In the genomic region with DNA sequence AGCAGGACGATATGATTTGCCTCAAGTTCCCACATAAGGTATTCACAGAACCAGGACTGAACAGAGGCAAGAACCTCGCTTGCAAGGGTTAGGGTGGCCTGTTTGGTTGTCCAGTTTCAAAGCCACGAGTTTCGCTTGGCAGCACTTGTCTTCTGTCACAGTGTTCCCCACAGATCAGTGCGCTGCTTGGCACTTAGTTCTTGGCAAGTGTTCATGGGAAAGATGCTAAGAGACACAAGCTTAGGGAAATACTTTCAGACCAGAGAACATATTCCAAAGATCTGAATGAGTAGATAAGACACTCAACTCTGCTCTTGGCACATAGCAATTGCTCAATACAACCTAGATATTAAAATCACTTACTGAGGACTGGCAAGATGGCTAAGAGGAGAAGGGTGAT, we compare ENCODE assay signal across 21 mouse cellular contexts. TPM values are rescaled to one million over a fixed set of nuclear protein-coding genes. Genes with fewer than 3 reads are reported as not detected.
A peak's percentile ranks its signal among the peaks of the same experiment; 100 is the strongest.
DNase-seq lines count a peak whose midpoint lies in the region; ATAC-seq lines count a peak whose summit lies in the region.
"Had no signal": no experiment of that assay in that cellular context is flagged by ENCODE, and none has a peak within 500 bp of the region (broad histone marks: within the 10 kb centered on the region; RNA-seq: fewer than 3 reads in every experiment).

No protein-coding gene starts in this region.

- intact Hi-C loops in gastrocnemius, postnatal 36 days (cut with DNase I): loop anchor here (5.0 kb wide), 1 partner anchor 36 kb away; no protein-coding TSS in a partner anchor
- intact Hi-C loops in heart, postnatal 14 days (cut with DNase I): loop anchor here (5.0 kb wide), 1 partner anchor 41 kb away; no protein-coding TSS in a partner anchor
- intact Hi-C loops in heart, postnatal 25 days (cut with DNase I): loop anchor here (5.0 kb wide), 2 partner anchors 36 to 39 kb away; partner anchors contain the start of gene Tnpo1

- peak; percentile 15 for DNase-seq in gastrocnemius, adult 18-20 months (ENCODE audit: low spot score)
- no peak for DNase-seq in gastrocnemius, postnatal 36 days
- peak; percentile 6 to 42 for DNase-seq in heart, postnatal 14 days
- DNase-seq in heart, postnatal 25 days (ENCODE audit: low spot score): no peak
- DNase-seq in lung, postnatal 10 days: peak; percentile 39
- DNase-seq in lung, postnatal 14 days: no peak
- DNase-seq in frontal cortex, postnatal 36 days (ENCODE audit: low spot score in 2 of 2): no peak
- DNase-seq: cerebellum, adult 18-20 months; kidney, adult 9 months; kidney, postnatal 25 days; thymus, postnatal 36 days had no signal

- no peak for ATAC-seq in granulocyte monocyte progenitor cell, adult 5-6 weeks (replicated peaks; ENCODE audit: poor library complexity, severe bottlenecking)
- ATAC-seq: forebrain, embryonic 13.5 days; midbrain, embryonic 15.5 days had no signal

RNA-seq across cellular contexts. Expression of gene 1700024P04Rik, which starts 17.8 kb away (rescaled TPM):
- not detected for total RNA-seq in gastrocnemius, adult 18-20 months (2021)
- not detected for total RNA-seq in gastrocnemius, postnatal 36 days (2021)
- not detected for total RNA-seq in heart, postnatal 14 days (2021)
- total RNA-seq in heart, postnatal 25 days (2021): not detected
- not detected in 2 replicates for total RNA-seq in granulocyte monocyte progenitor cell, adult 5-6 weeks (2014; fragmentation: Nextera tagmentation)
- not detected in 2 replicates for total RNA-seq in granulocyte monocyte progenitor cell, adult 5-6 weeks (2017)
- total RNA-seq: adrenal gland, postnatal 4 days; CH12.LX; heart, adult 2 months; layer of hippocampus, adult 8-10 months; left cerebral cortex, postnatal 36 days; megakaryocyte-erythroid progenitor cell, adult 5-6 weeks; MEL had no signal

RNA-seq across cellular contexts. Expression of gene Tnpo1, which starts 40.4 kb away (rescaled TPM):
- total RNA-seq in gastrocnemius, adult 18-20 months (2021): 10 to 100 TPM; 26.9 to 36.5 TPM
- 10 to 100 TPM; 29.3 to 30.8 TPM for total RNA-seq in gastrocnemius, postnatal 36 days (2021)
- 10 to 100 TPM; 74.0 to 80.5 TPM for total RNA-seq in heart, postnatal 14 days (2021)
- 10 to 100 TPM; 73.0 to 73.3 TPM for total RNA-seq in heart, postnatal 25 days (2021)
- 123 and 142 TPM in 2 replicates for total RNA-seq in granulocyte monocyte progenitor cell, adult 5-6 weeks (2014; fragmentation: Nextera tagmentation)
- total RNA-seq in granulocyte monocyte progenitor cell, adult 5-6 weeks (2017): 119 and 134 TPM in 2 replicates

Comparison
In these comparisons a context has a peak if more than half of its experiments do, and no peak if none do; other contexts are left out.
1. DNase-seq: peak in gastrocnemius, adult 18-20 months (single experiment), heart, postnatal 14 days (2 of 2) and lung, postnatal 10 days (single experiment); none in gastrocnemius, postnatal 36 days (0 of 2), heart, postnatal 25 days (single experiment), lung, postnatal 14 days (single experiment) and frontal cortex, postnatal 36 days (0 of 2).